Mouse (Mus musculus) small intestine, adult 2 months (tissue): ENCODE measurements around the gene Fam120a. TPM values are rescaled to one million over a fixed set of nuclear protein-coding genes. Genes with fewer than 3 reads are reported as not detected.

Source experiments
- H3K27ac ChIP-seq: fragments of 200-500 bp; 2 replicates; pipeline ENCODE4 v1.5.1; 2012; ENCODE audit warnings: low read depth, low read length, control low read depth, inconsistent platforms; ENCODE audit not compliant: insufficient read depth
- H3K27me3 ChIP-seq: fragments of 200-500 bp; 2 replicates; pipeline ENCODE4 v1.6.1; 2012; ENCODE audit warnings: mild to moderate bottlenecking, moderate library complexity, low read length, inconsistent platforms; ENCODE audit not compliant: control insufficient read depth, insufficient read depth
- H3K36me3 ChIP-seq: fragments of 200-500 bp; 2 replicates; pipeline ENCODE4 v1.6.1; 2012; ENCODE audit warnings: mild to moderate bottlenecking, low read length, control low read depth, inconsistent platforms; ENCODE audit not compliant: control insufficient read depth, insufficient read depth
- H3K4me1 ChIP-seq: fragments of 200-500 bp; 2 replicates; pipeline ENCODE4 v1.6.1; 2012; ENCODE audit warnings: low read length, inconsistent platforms, mixed read lengths; ENCODE audit not compliant: control insufficient read depth, insufficient read depth, insufficient read length
- H3K4me3 ChIP-seq: fragments of 200-500 bp; 2 replicates; pipeline ENCODE4 v1.5.1; 2012; ENCODE audit warnings: low read depth, mild to moderate bottlenecking, control low read depth, inconsistent platforms, low read length, moderate library complexity
- CTCF ChIP-seq: fragments of 200-500 bp; IDR thresholded peaks from 2 replicates; pipeline ENCODE4 v1.5.1; 2012; ENCODE audit warnings: low read depth, mild to moderate bottlenecking, control low read depth, inconsistent platforms, low read length, moderate library complexity, mixed read lengths; ENCODE audit not compliant: insufficient replicate concordance, insufficient read length; ENCODE audit errors: extremely low read depth
- POLR2A ChIP-seq: fragments of 200-500 bp; IDR thresholded peaks from 2 replicates; pipeline ENCODE4 v1.6.1; 2012; ENCODE audit warnings: low read depth, mild to moderate bottlenecking, control low read depth, inconsistent platforms, low read length, moderate library complexity
- WGBS: fragments of 180-500 bp; shearing (Covaris S2); methylation state at CpG from one replicate; pipeline ENCODE4 v1.1.7; 2018; 5-methylcytosine and 5-hydroxymethylcytosine counted together
- polyA plus RNA-seq: library from polyadenylated mRNA; depleted of rRNA; stranded (reverse); fragments of >200 nt; gene quantifications from 2 replicates; pipeline ENCODE4 v1.2.3, GENCODE M21; 2012

The Fam120a gene
- polyA plus RNA-seq, 1 experiment, result 80.1 TPM

- Histone ChIP-seq H3K27ac (no peak overlapping the region), H3K4me1 (no peaks in the 10 kb centered on the region), H3K27me3 (no peaks in the 10 kb centered on the region), H3K36me3 (no peaks in the 10 kb centered on the region), H3K4me3 (no peak overlapping the region)
- 12% methylated on average over 6 of the region's 6 CpGs for WGBS
- TF ChIP-seq CTCF, result peak; percentile 73; the same call in 1 of the 2 replicates
- no peak for TF ChIP-seq POLR2A
These were observed 30.8 kb upstream of the Fam120a start for GRCm38 (mm10) chr13:48998591-48998990.

- 89% methylated on average over 4 of the region's 4 CpGs for WGBS
- Histone ChIP-seq H3K36me3 (no peaks in the 10 kb centered on the region), H3K27me3 (no peaks in the 10 kb centered on the region), H3K4me3 (no peak overlapping the region), H3K27ac (no peak overlapping the region), H3K4me1 (no peaks in the 10 kb centered on the region)
- no peak for TF ChIP-seq POLR2A
These were observed 28.9 kb upstream of the Fam120a start for GRCm38 (mm10) chr13:48996731-48997130.

GRCm38 (mm10) chr13:48994903-48995302, 27.1 kb upstream of the Fam120a start:
- H3K27me3 ChIP-seq, result no peaks in the 10 kb centered on the region
- H3K36me3 ChIP-seq, result no peaks in the 10 kb centered on the region
- no peak overlapping the region for H3K4me3 ChIP-seq
- TF ChIP-seq POLR2A (no peak), CTCF (no peak)
- WGBS, result 36% methylated on average over 3 of the region's 3 CpGs
- H3K4me1 ChIP-seq, result peaks cover 2% of the 10 kb centered on the region; the same call in 1 of the 2 replicates
- H3K27ac ChIP-seq, result no peak overlapping the region

GRCm38 (mm10) chr13:48992914-48993313, 25.1 kb upstream of the Fam120a start:
- Histone ChIP-seq H3K27me3 (no peaks in the 10 kb centered on the region), H3K36me3 (no peaks in the 10 kb centered on the region), H3K4me1 (peaks cover 2% of the 10 kb centered on the region; the same call in 1 of the 2 replicates), H3K27ac (no peak overlapping the region), H3K4me3 (no peak overlapping the region)
- TF ChIP-seq POLR2A (no peak), CTCF (no peak)

GRCm38 (mm10) chr13:48990138-48990537, 22.3 kb upstream of the Fam120a start:
- no peak overlapping the region for H3K4me3 ChIP-seq
- no peak for TF ChIP-seq POLR2A
- TF ChIP-seq CTCF, result no peak
- 89% methylated on average over 2 of the region's 2 CpGs for WGBS
- peaks cover 2% of the 10 kb centered on the region; the same call in 1 of the 2 replicates for H3K4me1 ChIP-seq
- no peaks in the 10 kb centered on the region for H3K36me3 ChIP-seq
- H3K27ac ChIP-seq, result no peak overlapping the region
- no peaks in the 10 kb centered on the region for H3K27me3 ChIP-seq

- no peaks in the 10 kb centered on the region; the same call in 1 of the 2 replicates for H3K4me1 ChIP-seq
- H3K36me3 ChIP-seq, result no peaks in the 10 kb centered on the region
- 74% methylated on average over 6 of the region's 6 CpGs for WGBS
These were observed 14.8 kb upstream of the Fam120a start for GRCm38 (mm10) chr13:48982482-48983098.

GRCm38 (mm10) chr13:48979069-48979468, 11.3 kb upstream of the Fam120a start:
- WGBS, result 64% methylated on average over 6 of the region's 6 CpGs
- TF ChIP-seq CTCF (no peak), POLR2A (no peak)

More at GRCm38 (mm10) chr13:48982482-48983098, 14.8 kb upstream of the Fam120a start:
- no peak overlapping the region for H3K27ac ChIP-seq
- H3K4me3 ChIP-seq, result no peak overlapping the region
- H3K27me3 ChIP-seq, result no peaks in the 10 kb centered on the region
- no peak for TF ChIP-seq CTCF
- TF ChIP-seq POLR2A, result no peak

GRCm38 (mm10) chr13:48977858-48978257, 10.0 kb upstream of the Fam120a start:
- Histone ChIP-seq H3K4me3 (no peak overlapping the region), H3K27ac (no peak overlapping the region; the same call in 1 of the 2 replicates), H3K4me1 (no peaks in the 10 kb centered on the region; the same call in 1 of the 2 replicates), H3K36me3 (no peaks in the 10 kb centered on the region), H3K27me3 (no peaks in the 10 kb centered on the region)
- 0% methylated on average over 3 of the region's 3 CpGs for WGBS
- TF ChIP-seq POLR2A, result no peak
- no peak for TF ChIP-seq CTCF

More at GRCm38 (mm10) chr13:48979069-48979468, 11.3 kb upstream of the Fam120a start:
- Histone ChIP-seq H3K36me3 (no peaks in the 10 kb centered on the region), H3K27ac (no peak overlapping the region; the same call in 1 of the 2 replicates), H3K27me3 (no peaks in the 10 kb centered on the region), H3K4me3 (no peak overlapping the region), H3K4me1 (no peaks in the 10 kb centered on the region; the same call in 1 of the 2 replicates)
